Mouse (Mus musculus): ENCODE data around the gene Bcas3. TPM values are rescaled to one million over a fixed set of nuclear protein-coding genes. Genes with fewer than 3 reads are reported as not detected.

Gene Bcas3
- polyA plus RNA-seq, 1 experiment = 103 TPM

DNA sequence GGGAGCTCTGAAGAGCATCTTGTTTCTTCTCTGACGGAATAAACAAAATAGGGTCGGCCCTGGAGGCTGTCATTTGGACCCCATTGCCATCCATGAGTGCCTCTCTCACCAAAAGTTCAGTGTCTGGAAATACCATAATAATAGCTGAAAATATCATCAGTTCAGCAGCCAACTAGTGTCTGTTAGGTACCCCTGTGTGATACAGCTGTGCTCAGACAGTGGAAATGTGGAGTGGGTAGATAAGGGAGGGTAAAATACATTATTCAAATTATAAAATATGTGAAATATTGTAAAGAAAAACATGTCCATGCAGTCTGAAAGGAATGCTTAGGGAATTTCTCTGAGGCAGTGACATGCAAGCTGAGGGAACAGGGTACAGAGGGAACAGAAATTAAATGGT lies 416.8 kb downstream of the Bcas3 start:
- TF ChIP-seq GATA1 (IDR thresholded peaks at IDR 0.05; ENCODE audit: low read length) = no peak

DNA sequence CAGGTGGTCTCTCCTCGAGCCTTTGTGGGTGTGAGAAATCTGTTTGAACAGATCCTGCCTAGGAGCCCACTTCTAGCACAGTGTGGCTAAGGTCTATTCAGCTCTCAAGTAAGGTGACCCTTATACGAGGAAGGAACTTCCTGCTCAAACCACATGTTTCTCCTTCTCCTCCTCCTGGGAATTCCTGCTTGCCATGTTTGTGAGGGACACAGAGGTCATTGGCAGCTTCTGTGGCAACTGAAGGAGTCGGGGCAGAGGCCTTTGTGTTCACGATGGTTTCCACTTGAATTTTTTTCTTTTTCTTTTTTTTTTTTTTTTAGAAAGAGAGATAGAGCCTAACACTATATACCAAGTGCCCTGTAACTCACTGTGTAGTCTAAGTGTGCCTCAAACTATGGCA lies 420.4 kb downstream of the Bcas3 start:
- TF ChIP-seq GATA1 (IDR thresholded peaks at IDR 0.05; ENCODE audit: low read length) = no peak

GRCm38 (mm10) chr11:85774707-85775106 lies 421.7 kb downstream of the Bcas3 start:
- no peak for TF ChIP-seq GATA1 (IDR thresholded peaks at IDR 0.05; ENCODE audit: low read length)

DNA sequence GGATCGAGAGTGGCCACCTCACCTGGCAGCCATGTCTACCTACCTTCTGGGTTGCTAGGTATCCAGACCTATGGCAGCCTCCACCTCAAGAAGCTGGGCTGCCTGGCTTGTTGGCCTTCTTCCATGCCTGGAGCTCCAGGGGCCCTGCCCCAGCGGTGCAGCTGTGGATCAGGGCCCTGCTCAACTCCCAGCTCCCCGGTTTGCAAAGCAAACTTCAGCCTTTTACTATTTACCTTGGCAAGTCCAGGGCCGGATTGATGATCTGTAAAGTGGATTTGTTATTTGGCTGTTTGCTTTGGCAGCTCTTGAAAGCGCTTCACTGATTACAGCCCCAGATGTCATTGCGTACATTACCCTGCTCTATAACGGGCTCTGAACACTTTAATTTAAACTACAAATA lies 422.5 kb downstream of the Bcas3 start:
- no peak for TF ChIP-seq GATA1 (IDR thresholded peaks at IDR 0.05; ENCODE audit: low read length)

DNA sequence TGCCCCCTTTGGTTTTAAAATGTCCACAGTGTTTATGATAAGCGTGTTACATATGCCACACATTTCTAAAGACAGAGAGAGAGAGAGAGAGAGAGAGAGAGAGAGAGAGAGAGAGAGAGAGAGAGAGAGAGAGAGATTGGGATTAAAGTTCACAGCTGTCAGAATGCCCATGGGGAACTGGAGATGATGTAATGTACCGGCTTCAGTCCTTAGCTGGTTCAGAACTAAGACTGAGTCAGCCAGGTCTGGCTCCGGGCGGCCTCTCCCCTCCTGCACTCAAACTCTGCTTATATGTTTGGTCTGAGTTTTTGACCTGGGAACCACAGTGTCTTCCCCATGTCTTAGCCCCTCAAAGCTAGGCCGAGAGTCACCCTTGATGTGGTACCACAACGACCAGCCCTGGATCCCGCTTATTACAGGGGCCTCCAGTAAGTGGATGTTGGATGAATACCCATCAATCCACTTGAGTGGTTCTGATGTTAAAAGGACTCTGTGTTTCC lies 423.9 kb downstream of the Bcas3 start:
- no peak for TF ChIP-seq GATA1 (IDR thresholded peaks at IDR 0.05; ENCODE audit: low read length)

DNA sequence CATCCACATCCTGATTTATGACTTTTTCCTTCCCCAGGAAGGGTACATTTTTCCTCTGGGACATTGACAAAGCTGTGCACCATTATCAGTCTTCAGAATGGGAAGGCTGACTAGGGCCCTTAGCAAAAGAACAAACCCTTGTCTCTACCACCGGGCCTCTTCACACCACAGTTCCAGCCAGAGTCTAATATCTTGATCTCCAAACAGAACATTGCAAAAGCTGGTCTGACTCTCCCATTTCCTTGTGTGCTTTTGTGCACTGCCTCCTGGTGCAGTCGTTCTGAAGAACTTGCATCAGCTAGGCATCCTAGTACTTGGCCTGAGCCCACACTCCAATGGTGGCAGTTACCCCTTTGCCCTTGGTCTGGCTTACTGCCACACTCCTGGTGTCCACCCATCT lies 425.0 kb downstream of the Bcas3 start:
- TF ChIP-seq GATA1 (IDR thresholded peaks at IDR 0.05; ENCODE audit: low read length) = no peak

DNA sequence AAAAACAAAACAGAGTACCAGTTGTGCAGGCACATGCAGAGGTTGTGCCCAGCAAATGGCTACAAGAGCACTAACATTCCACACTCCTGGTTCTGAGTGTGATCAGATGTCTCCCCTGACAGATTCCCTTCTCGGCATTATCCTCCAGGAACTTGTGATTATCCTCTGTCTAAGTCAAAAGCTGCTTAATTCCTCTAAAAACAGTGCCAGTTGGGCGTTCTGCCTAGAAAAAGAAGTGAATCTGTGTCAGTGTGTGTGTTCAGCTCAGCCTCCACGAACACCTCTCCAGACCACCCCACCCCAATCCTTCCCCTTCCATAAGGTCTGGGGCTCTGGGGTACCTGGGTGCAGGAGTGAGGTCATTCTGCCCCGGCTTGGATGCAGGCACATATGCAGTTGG lies 427.3 kb downstream of the Bcas3 start:
- no peak for TF ChIP-seq GATA1 (IDR thresholded peaks at IDR 0.05; ENCODE audit: low read length)

- no peak for TF ChIP-seq GATA1 (IDR thresholded peaks at IDR 0.05; ENCODE audit: low read length)
Measured at GRCm38 (mm10) chr11:85786113-85786718, 433.2 kb downstream of the Bcas3 start.

DNA sequence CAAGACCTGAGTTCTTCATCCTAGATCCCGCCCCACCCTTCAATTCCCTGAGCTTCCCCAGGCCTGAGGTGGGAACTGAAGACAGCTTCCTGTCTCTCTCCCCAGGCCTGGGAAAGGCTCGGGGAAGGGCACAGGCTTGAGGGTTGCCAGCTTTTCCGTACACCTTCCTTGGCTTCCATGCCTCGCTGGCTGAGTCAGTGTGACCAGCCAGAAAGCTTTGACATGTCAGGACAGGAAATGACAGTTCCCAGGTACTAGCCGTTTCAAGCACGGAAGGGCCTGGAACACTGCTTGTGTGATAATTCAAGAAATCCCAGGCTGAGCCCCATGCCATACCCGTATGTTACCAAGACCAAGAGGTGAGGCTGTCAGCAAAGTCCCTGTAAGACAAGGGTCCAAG lies 436.8 kb downstream of the Bcas3 start:
- no peak for TF ChIP-seq GATA1 (IDR thresholded peaks at IDR 0.05; ENCODE audit: low read length)

DNA sequence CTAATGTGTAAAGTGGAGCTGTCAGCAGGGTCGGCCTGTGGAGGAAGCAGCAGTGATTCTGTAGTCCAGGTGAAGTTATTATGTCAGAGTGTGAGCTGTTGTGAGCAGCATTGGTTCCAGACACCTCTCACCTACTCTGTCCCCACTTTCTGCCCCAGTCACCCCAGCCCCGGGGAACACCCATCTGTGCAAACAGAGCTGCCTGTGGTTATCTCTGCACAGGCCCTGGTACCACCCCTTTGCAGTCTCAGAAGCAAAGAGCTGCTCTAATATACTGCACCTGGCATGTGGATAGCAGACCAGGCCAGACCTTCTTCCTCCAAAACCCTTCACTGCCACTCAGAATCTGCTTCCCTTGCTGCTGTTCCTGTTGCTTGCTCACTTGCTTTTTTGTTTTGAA lies 437.3 kb downstream of the Bcas3 start:
- no peak for TF ChIP-seq GATA1 (IDR thresholded peaks at IDR 0.05; ENCODE audit: low read length)

GRCm38 (mm10) chr11:85791212-85791611 lies 438.2 kb downstream of the Bcas3 start:
- TF ChIP-seq GATA1 (IDR thresholded peaks at IDR 0.05; ENCODE audit: low read length) = no peak

GRCm38 (mm10) chr11:85792534-85793215 lies 439.7 kb downstream of the Bcas3 start:
- no peak for TF ChIP-seq GATA1 (IDR thresholded peaks at IDR 0.05; ENCODE audit: low read length)

DNA sequence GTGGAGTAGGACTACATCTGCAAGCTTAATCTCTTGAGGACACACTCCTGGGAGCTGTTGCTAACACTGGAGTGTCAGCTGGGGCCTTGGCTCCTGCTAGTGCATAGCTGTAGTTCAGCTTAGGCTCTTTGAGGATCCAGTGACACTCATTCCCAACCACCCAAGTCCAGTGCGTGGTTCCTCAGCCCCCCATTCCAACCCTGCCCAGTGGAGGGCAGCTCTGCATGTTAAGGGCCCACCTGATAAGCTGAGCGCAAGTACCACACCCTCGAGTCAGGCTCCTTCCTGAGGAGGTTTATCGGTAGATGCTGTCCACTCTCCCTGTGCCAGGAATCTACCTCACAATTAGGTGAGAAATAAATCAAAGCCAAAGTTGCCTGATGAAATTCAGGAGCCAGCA lies 446.5 kb downstream of the Bcas3 start:
- no peak for TF ChIP-seq GATA1 (IDR thresholded peaks at IDR 0.05; ENCODE audit: low read length)

DNA sequence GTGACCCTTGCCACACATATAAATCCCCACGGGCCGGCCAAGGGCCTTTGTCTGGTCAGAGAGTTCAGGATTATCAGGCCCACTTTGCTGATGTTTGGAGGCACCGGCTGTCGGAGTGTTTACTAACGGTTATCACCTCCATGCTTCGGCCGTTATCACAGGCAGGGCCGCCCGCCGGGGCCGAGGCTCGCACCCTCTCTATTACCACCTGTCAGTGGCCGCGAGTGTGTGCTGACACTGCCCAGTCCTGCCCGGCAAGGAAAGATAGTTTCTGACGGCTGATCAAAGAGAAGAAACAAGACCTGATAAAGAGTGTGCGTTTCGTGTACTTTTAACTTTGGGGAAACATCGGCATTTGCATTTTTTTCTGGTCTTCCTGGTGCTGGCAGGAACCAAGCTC lies 446.9 kb downstream of the Bcas3 start:
- TF ChIP-seq GATA1 (IDR thresholded peaks at IDR 0.05; ENCODE audit: low read length) = no peak

- TF ChIP-seq GATA1 (IDR thresholded peaks at IDR 0.05; ENCODE audit: low read length) = no peak
Measured at GRCm38 (mm10) chr11:85800380-85800779, 447.4 kb downstream of the Bcas3 start.

- no peak for TF ChIP-seq GATA1 (IDR thresholded peaks at IDR 0.05; ENCODE audit: low read length)
Measured at GRCm38 (mm10) chr11:85804048-85804447, 451.1 kb downstream of the Bcas3 start.

DNA sequence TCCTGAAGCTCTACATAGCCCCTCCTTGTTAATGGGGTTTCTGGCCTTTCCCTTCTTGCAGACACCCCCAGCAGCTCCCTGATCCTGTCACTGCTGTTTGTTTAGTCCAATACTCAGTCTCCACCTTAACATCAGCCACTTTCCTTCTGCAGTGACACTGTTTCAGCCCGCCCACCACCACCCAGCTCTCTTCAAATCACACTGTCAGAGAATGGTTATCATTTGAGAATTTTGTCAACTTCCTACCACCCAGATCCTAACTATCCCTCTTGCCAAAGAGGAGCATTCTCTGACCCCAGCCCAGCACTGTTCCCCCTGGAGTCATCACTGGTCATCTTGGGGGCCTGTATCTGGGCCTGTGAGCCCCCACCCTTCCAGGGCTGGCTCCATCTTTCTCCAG lies 452.8 kb downstream of the Bcas3 start:
- no peak for TF ChIP-seq GATA1 (IDR thresholded peaks at IDR 0.05; ENCODE audit: low read length)
